In the genomic region with DNA sequence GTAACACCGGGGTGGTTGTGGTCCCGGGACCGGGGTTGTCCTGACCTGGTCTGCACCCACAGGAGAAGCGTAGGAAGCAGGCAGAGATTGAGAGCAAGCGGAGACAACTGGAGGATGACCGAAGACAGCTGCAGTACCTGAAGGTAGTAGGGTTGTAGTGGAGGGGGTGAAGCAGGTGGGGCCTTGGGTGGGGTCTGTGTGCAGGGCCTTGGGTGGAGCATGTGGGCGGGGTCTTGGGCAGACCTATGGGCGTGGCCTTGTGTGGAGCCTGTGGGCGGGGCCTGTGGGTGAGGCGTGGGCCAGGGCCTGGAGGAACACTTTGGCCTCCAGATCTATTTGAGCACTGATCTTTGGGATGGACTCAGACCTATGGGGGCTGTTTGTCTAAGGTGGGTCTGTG, we compare ENCODE assay signal across 10 mouse cellular contexts. TPM values are rescaled to one million over a fixed set of nuclear protein-coding genes. Genes with fewer than 3 reads are reported as not detected.
DNase-seq lines count a peak whose midpoint lies in the region; ATAC-seq and TF ChIP-seq lines count a peak whose summit lies in the region.
"Had no signal": no experiment of that assay in that cellular context is flagged by ENCODE, and none has a peak within 500 bp of the region (broad histone marks: within the 10 kb centered on the region; RNA-seq: fewer than 3 reads in every experiment).

No protein-coding gene starts in this region.

- H3K9me3 ChIP-seq in neural tube, embryonic 13.5 days = no peaks in the 10 kb centered on the region
- H3K9me3 ChIP-seq in neural tube, embryonic 15.5 days (replicated peaks) = no peaks in the 10 kb centered on the region

- H3K9ac ChIP-seq in neural tube, embryonic 13.5 days = no peak overlapping the region
- no peak overlapping the region for H3K9ac ChIP-seq in neural tube, embryonic 15.5 days (replicated peaks)

- peaks cover 67% of the 10 kb centered on the region for H3K4me1 ChIP-seq in neural tube, embryonic 13.5 days (replicated peaks)
- peaks cover 55% of the 10 kb centered on the region for H3K4me1 ChIP-seq in neural tube, embryonic 15.5 days

- DNase-seq in gastrocnemius, adult 2 months = peak; percentile 64
- no peak for DNase-seq in gastrocnemius, postnatal 14 days
- peak; percentile 44 to 75 for DNase-seq in kidney, postnatal 36 days
- no peak for DNase-seq in urinary bladder, adult 2 months (ENCODE audit: low spot score)
- DNase-seq in lung, postnatal 36 days = no peak

- TF ChIP-seq CTCF in gastrocnemius, adult 2 months (IDR thresholded peaks at IDR 0.05) = no peak

- intact Hi-C loops in gastrocnemius, adult 2 months (cut with DNase I) = loop anchor here (2.0 kb wide), 1 partner anchor 46 kb away; no protein-coding TSS in a partner anchor
- intact Hi-C loops in gastrocnemius, postnatal 14 days (cut with DNase I; ENCODE audit: low total_unique reads) = no loop called here

- no peak for ATAC-seq in neural tube, embryonic 13.5 days (ENCODE audit: low read depth)
- ATAC-seq in neural tube, embryonic 15.5 days (ENCODE audit: low FRiP score) = no peak
- no peak for ATAC-seq in frontal cortex, adult (ENCODE audit: low TSS enrichment)
- ATAC-seq: CD4-positive, CD25-positive, alpha-beta regulatory T cell, adult 4 months had no signal

- H3K4me3 ChIP-seq in gastrocnemius, adult 2 months = peak overlapping the region; percentile 62
- H3K4me3 ChIP-seq in neural tube, embryonic 13.5 days = no peak overlapping the region
- H3K4me3 ChIP-seq in neural tube, embryonic 15.5 days (replicated peaks) = no peak overlapping the region

- peaks cover 53% of the 10 kb centered on the region for H3K36me3 ChIP-seq in neural tube, embryonic 13.5 days
- H3K36me3 ChIP-seq in neural tube, embryonic 15.5 days = peaks cover 43% of the 10 kb centered on the region

- H3K27me3 ChIP-seq in neural tube, embryonic 13.5 days = no peaks in the 10 kb centered on the region
- no peaks in the 10 kb centered on the region for H3K27me3 ChIP-seq in neural tube, embryonic 15.5 days (replicated peaks)

- peak overlapping the region; percentile 85 for H3K27ac ChIP-seq in gastrocnemius, adult 2 months
- peak overlapping the region; percentile 86 for H3K27ac ChIP-seq in neural tube, embryonic 13.5 days (replicated peaks)
- no peak overlapping the region for H3K27ac ChIP-seq in neural tube, embryonic 15.5 days (replicated peaks)

- no peak overlapping the region for H3K4me2 ChIP-seq in neural tube, embryonic 13.5 days
- no peak overlapping the region for H3K4me2 ChIP-seq in neural tube, embryonic 15.5 days

- WGBS in neural tube, embryonic 13.5 days = 85% methylated on average over 10 of the region's 10 CpGs
- 88% methylated on average over 10 of the region's 10 CpGs for WGBS in neural tube, embryonic 15.5 days

RNA-seq across cellular contexts. Expression of a gene that starts 13.6 kb away (rescaled TPM):
- 10 to 100 TPM; 18.1 to 23.0 TPM for total RNA-seq in gastrocnemius, adult 2 months (2021)
- 10 to 100 TPM; 25.7 to 33.5 TPM for total RNA-seq in gastrocnemius, postnatal 14 days (2021)
- 214 and 231 TPM in 2 replicates for polyA plus RNA-seq in neural tube, embryonic 13.5 days (2015; fragmentation: Nextera tagmentation; extraction: Ambion mirVana)
- 227 and 256 TPM in 2 replicates for polyA plus RNA-seq in neural tube, embryonic 15.5 days (2015; fragmentation: Nextera tagmentation; extraction: Ambion mirVana)
- 52.6 and 77.5 TPM in 2 replicates for polyA plus RNA-seq in urinary bladder, adult 2 months (2012; rRNA removed)

RNA-seq across cellular contexts. Expression of a gene that starts 13.8 kb away (rescaled TPM):
- total RNA-seq in gastrocnemius, adult 2 months (2021) = not detected
- under 1 TPM in 1 of 2 experiments, not detected in 1; 0.35 TPM for total RNA-seq in gastrocnemius, postnatal 14 days (2021)
- polyA plus RNA-seq in neural tube, embryonic 13.5 days (2015; fragmentation: Nextera tagmentation; extraction: Ambion mirVana) = 2.1 and 2.5 TPM in 2 replicates
- 0.33 and 11.5 TPM in 2 replicates for polyA plus RNA-seq in neural tube, embryonic 15.5 days (2015; fragmentation: Nextera tagmentation; extraction: Ambion mirVana)
- 0.66 and 0.92 TPM in 2 replicates for polyA plus RNA-seq in urinary bladder, adult 2 months (2012; rRNA removed)

RNA-seq across cellular contexts. Expression of a gene that starts 16.2 kb away (rescaled TPM):
- total RNA-seq in gastrocnemius, adult 2 months (2021) = not detected
- total RNA-seq in gastrocnemius, postnatal 14 days (2021) = not detected
- polyA plus RNA-seq in neural tube, embryonic 13.5 days (2015; fragmentation: Nextera tagmentation; extraction: Ambion mirVana) = 0.07 and 0.69 TPM in 2 replicates
- polyA plus RNA-seq in neural tube, embryonic 15.5 days (2015; fragmentation: Nextera tagmentation; extraction: Ambion mirVana) = 0.14 and 10.2 TPM in 2 replicates
- 0.47 and 0.49 TPM in 2 replicates for polyA plus RNA-seq in urinary bladder, adult 2 months (2012; rRNA removed)
- total RNA-seq: adrenal gland, postnatal 36 days had no signal
- polyA plus RNA-seq: CD4-positive, CD25-positive, alpha-beta regulatory T cell, adult 4 months had no signal

RNA-seq across cellular contexts. Expression of a gene that starts 29.9 kb away (rescaled TPM):
- 1 to 10 TPM; 1.0 to 1.5 TPM for total RNA-seq in gastrocnemius, adult 2 months (2021)
- 1 to 10 TPM; 1.3 to 2.2 TPM for total RNA-seq in gastrocnemius, postnatal 14 days (2021)
- 1.9 and 2.8 TPM in 2 replicates for polyA plus RNA-seq in neural tube, embryonic 13.5 days (2015; fragmentation: Nextera tagmentation; extraction: Ambion mirVana)
- polyA plus RNA-seq in neural tube, embryonic 15.5 days (2015; fragmentation: Nextera tagmentation; extraction: Ambion mirVana) = 2.6 and 4.5 TPM in 2 replicates
- 41.4 and 44.3 TPM in 2 replicates for polyA plus RNA-seq in urinary bladder, adult 2 months (2012; rRNA removed)

RNA-seq across cellular contexts. Expression of a gene that starts 40.2 kb away (rescaled TPM):
- 10 to 100 TPM; 46.1 to 53.6 TPM for total RNA-seq in gastrocnemius, adult 2 months (2021)
- 10 to 100 TPM; 25.9 to 30.6 TPM for total RNA-seq in gastrocnemius, postnatal 14 days (2021)
- polyA plus RNA-seq in neural tube, embryonic 13.5 days (2015; fragmentation: Nextera tagmentation; extraction: Ambion mirVana) = 96.2 and 98.5 TPM in 2 replicates
- 108 and 110 TPM in 2 replicates for polyA plus RNA-seq in neural tube, embryonic 15.5 days (2015; fragmentation: Nextera tagmentation; extraction: Ambion mirVana)
- polyA plus RNA-seq in urinary bladder, adult 2 months (2012; rRNA removed) = 54.5 and 59.4 TPM in 2 replicates

Comparison
In these comparisons a context has a peak if more than half of its experiments do, and no peak if none do; other contexts are left out.
1. DNase-seq: peak in gastrocnemius, adult 2 months (single experiment) and kidney, postnatal 36 days (2 of 2); none in gastrocnemius, postnatal 14 days (single experiment), urinary bladder, adult 2 months (single experiment) and lung, postnatal 36 days (single experiment).